Mouse (Mus musculus): ENCODE results near the gene Pbrm1.

GRCm38 (mm10) chr14:31128101-31128825 is 109.3 kb downstream of the Pbrm1 start:
- TF ChIP-seq POLR2A (IDR thresholded peaks at IDR 0.05; ENCODE audit: insufficient read depth, low read depth, low read length) (no peak; the same call in 1 of the 2 replicates), CTCF (IDR thresholded peaks at IDR 0.05) (no peak)

All from heart, adult 2 months (tissue).